Mouse (Mus musculus) kidney, postnatal 14 days (tissue): Measurements from ENCODE around the gene 2210011C24Rik.

ENCODE experiments used
- DNase-seq: peaks from one replicate; pipeline ENCODE4 v3.0.0; 2022; ENCODE audit warnings: mixed read lengths

2210011C24Rik gene

DNA sequence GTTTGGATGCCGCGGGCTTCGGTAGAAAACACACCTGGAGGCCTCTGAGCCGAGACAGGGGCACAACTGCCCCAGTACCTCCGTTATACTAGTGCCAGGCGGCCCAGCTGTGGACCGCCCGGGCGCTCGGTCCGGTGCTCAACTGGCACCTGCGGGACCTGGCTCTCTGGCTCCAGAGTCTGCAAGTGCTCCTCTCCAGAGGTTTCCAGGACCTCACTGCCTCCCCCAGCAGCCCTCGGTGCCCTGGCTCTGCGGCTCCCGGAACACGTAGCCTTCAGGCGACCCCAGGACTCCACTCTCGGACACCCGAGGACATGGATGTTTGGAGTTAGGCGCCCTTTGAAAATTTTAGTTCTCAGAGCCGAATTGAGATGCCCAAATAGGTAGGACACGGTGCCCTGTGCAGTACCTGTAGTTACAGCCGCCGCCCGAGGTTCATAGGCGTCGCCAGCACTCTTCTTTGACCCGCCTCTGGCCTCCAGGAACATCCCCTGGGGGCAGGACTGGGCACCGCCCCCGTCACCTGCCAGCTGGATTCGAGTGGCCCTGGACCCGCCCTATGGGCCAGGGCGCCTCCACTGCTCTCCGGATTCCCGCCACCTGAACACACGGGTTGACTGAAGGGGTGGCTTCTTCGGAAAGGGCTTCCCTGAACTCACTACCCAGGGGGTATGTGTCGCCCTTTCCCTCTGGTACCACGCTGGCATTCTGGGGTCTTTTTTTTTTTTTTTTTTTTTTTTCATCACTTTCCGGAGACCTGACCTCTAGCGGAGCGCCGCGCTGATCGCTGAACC lies at the start of gene 2210011C24Rik:
Gene 2210011C24Rik, minus strand, starts transcription at position 467 of the 794 bp plus-strand sequence.
- peak; percentile 85 for DNase-seq

DNA sequence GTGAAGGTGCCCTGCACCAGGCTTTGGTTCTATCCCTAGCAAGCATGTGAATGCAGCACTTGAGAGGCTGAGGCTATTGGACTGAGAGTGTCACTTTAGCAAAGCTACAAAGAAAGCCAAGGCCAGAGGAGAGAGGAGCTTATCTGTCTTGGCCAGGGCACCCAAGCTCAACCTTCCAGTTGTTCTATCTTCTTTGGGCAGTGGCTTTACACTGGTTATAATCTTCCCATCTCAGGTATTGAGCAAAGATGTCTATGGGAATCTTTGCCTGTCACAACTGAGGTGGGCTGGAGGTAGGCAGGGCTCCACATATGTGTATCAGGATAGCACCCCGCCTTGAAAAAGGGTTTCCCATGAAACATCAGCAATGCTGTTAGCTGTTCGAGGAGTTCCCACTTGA lies 48.3 kb upstream of the 2210011C24Rik start:
- DNase-seq, result no peak

DNA sequence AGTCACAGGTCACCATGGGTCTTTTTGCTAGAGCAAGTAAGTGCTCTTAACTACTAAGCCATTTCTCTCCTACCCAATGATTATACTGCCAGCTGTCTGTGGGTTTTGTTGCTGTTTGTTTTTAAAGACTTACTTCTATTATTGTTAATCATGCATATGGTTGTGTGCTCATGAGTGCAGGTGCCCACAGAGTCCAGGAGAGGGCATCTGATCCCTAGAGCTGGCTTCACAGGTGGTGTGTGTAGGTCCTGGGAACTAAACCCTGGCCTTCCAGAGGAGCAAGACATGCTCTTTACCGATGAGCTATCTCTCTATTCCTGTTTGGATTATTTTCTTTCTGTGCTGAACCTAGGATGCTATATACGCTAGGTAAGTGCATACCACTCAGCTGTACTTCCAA lies 47.3 kb upstream of the 2210011C24Rik start:
- no peak for DNase-seq

DNA sequence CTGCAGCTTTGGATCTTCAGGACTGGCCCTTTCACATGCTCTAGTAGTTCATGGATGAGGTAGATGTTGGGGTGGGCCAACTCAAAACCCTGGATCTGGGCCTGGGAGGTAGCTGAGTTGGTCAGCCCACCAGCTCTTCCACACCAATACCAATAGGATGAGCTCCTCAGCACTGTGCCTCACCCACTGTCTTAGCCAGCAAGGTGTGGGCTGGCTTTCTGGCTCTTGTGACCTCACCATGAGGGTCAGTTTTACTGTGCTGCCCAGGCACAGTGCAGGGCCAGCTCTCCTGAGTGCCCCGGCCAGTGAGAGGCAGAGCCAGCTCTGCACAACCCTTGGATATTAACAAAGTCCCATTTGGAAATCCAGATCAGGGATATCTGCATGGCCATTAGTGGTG lies 45.9 kb upstream of the 2210011C24Rik start:
- no peak for DNase-seq

DNA sequence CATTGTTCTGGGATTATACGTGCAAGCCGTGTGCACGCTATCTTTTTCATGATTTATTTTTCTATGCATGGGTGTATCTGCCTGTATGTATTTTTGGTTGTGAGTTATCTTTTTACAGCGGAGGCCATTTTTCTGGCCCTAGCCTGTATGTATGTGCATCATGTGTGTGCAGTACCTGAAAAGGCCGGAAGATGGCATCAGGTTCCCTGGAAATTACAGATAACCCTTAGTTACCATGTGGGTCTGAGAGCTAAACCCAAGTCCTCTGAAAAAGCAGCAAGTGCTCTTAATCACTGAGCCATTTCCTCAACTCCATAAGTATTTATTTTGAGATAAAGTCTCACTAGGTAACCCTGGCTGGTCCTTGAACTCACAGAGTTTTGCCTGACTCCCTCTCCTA lies 41.3 kb upstream of the 2210011C24Rik start:
- DNase-seq, result no peak

DNA sequence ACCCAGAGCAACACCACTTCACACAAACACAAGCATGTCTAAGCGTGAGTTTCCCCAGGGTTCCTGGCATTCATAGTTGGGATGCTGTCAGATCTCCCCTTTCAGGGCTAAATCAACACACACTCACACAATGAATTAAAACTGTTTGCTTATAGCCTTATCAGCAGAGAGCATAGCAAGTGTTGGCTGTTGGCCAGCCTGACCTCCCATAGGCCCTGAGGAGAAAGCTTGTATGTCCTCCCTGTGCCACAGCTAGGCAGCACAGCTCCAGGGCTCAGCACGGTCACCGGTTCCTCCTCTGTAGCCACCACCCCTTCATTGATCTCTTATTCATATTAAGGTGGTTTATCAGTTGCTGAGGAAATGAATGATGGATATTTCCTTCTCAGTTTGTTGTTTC lies 40.8 kb upstream of the 2210011C24Rik start:
- DNase-seq, result no peak

DNA sequence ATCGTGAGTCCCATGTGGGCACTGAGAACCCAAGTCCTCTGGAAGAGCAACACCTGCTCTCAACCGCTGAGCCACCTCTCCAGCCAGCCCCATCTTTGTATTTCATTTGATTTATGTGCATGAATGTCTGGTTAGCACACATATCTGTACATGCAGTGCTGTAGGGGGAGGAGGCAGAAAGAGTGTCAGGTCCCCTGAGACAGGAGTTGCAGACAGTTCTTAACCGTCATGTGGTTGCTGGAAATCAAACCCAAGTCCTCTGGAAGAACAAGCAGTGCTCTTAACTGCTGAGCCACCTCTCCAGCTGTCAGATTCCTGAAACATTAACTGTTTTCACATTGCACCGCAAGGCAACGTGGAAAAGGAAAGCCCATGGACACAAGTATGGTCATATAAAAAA lies 36.2 kb upstream of the 2210011C24Rik start:
- no peak for DNase-seq

DNA sequence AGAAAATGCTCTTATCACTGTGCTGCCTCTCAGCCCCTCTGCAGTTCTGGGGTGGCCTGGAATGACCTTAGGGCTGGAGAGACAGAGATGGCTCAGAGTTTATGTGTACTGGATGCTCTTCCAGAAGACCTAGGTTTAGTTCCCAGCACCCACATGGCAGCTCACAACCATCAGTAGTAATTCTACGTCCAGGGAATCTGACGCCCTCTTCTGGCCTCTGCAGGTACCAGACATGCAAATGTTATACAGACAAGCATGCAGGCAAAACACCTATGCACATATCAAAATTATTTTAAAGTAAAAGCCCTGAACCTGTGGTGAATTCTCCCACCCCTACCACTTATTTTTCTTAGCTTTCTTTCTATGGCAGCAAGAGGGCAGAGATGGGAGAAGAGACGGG lies 34.5 kb upstream of the 2210011C24Rik start:
- no peak for DNase-seq

DNA sequence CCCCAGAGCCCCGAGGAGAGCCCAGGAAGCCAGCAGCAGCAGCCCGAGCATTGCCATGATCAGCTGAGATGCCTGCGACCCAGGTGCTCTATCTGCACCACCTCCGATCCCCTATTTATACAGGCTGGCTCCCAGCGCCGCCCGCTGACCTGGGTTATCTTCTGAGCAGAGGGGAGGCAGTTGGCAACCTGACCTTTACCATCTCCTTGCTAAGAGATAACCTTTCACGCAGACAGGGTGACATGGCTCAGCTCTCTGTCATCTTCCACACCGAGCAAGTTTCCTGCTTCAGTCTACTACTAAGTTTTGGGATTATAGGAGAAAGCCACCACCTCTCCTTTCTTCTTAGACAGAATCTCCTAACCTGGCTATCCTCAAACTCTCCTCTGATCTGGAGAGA lies 32.9 kb upstream of the 2210011C24Rik start, which contains the start of gene Rln3:
Gene Rln3, minus strand, starts transcription at position 101 of the 400 bp plus-strand sequence.
- DNase-seq, result no peak

DNA sequence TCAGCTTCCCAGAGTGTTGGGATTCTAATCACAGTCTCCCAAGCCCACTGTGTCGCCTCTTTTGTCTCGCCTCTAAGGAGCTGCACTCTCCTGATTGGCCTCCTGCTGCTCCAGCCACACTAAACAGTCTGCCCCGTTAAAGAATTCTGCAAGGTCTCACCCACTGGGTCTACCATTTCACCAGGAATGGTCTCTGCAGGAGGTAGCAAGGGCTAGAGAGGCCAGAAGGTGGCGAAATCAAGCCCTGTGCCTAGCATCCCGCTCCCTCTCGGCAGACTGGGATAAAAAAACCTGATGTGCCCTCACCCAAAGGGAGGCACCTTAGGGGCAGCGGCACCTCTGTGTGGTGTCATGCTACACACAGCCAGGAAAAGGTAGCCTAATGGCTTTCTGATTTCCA lies 32.1 kb upstream of the 2210011C24Rik start:
- DNase-seq, result no peak

DNA sequence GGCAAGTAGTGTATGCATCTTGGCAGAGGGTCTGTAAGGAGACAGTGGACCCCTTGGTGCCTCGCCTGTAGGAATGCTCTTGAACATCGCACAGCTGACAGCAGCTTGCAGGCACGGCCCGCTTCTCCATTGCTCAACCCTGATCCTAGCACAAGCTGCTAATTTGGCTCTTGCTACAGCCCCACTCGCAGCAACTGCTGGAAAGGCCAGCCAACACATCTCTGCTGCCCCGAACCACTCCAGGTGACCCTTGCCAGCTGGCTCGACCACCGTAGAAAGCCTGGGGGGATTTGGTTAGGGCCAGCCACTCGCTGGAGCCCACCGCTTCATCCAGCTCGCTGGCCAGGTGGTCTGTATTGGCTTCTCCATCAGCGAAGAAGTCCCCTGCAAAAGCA lies 31.0 kb upstream of the 2210011C24Rik start:
- no peak for DNase-seq

DNA sequence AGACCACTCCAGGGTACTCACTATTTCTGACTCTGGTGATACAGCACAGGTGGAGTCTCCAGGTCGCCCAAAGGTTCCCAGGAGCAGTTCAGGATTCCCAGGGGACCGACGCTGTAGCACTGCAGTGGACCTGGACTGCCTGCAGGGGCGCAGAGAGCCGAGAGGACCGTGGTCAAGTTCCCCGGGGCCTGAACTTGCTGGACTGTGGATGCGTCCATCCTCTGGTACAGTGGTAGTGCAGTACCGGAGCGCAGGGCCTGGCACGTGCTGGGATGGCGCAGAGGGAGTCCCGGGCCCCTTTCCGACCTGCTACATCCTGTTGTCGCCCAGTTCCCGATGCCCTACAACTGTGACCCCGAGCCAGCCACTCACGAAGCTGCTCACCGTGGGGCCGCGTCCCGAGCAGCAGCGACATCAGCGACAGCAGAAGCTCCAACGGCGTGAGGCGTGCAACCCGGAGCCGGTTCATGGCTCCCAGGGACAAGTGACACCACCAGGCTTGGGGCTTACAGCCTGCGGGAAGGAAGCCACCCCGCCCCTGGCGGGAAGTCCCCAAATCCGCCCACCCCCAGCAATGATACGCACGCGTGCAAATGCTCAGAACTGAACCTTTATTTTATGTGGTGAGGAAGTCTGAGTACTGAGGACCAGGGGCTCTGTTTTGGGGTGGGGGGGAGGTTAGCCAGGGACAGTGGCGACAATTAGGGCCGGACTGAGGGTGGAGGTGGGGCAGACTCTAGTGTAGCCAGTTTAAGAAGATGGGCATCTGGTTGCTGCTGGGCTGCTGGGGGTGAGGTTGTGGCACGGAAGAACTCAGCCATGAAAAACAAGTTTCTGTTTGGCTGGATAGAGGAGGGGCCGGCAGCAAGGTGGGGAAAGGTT lies 30.3 kb upstream of the 2210011C24Rik start, which contains the start of gene Il27ra:
Gene Il27ra, minus strand, starts transcription at position 524 of the 882 bp plus-strand sequence.
- peak; percentile 79 for DNase-seq

DNA sequence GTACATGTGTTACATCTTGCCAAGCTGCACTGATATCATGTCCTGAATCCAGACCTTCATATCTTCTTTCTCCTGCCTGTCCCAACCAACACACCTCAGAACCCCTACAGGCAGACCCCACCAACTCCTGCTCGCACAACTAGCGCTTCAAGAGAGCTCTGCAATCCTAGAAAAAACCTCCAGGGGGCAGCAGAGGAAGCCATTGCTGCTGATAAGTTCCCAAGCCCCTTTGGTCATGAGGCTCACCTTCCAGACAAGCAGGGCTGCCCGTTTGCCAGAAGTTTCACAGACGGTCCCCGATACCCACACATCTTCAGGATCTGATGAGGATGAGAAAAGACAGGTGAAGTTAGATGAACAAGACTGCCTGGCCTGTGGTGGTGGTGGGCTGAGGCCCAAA lies 27.1 kb upstream of the 2210011C24Rik start:
- DNase-seq, result peak; percentile 84

DNA sequence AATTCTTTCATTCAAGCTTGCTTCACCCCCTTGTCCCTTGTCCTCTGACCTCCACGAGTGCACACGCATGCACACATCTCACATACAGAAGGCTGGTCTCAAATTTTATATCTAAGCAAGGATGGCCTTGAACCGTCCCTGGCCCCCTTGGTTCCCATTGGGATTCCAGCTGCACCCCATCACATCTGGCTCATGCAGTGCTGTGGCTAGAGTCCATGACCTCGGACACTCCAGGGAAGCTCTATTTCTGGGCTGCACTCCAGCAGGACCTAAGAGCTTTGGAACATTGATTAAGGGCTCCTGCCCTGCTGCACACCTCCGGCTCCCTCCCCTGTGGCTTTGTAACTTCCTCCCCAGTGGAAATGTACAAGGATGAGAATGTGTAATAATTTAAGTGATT lies 26.0 kb upstream of the 2210011C24Rik start:
- peak; percentile 51 for DNase-seq

DNA sequence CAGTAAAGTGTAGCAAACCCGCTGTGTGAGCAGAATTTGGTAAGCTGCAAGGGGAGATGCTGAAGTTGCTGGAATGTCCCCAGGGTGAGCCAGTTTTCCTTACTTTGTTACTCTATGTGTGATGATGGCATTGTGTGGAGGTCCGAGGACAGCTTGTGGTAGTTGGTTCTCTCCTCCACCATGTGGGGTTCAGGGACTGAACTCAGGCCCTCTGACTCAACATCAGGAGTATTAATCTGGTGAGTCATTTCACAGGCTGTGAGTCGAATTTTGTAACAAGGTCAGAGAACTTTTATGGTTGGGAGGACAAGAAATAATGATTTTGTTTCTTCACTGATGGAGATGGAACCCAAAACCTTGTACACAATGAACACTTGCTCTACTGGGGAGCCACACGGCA lies 20.8 kb upstream of the 2210011C24Rik start:
- no peak for DNase-seq

DNA sequence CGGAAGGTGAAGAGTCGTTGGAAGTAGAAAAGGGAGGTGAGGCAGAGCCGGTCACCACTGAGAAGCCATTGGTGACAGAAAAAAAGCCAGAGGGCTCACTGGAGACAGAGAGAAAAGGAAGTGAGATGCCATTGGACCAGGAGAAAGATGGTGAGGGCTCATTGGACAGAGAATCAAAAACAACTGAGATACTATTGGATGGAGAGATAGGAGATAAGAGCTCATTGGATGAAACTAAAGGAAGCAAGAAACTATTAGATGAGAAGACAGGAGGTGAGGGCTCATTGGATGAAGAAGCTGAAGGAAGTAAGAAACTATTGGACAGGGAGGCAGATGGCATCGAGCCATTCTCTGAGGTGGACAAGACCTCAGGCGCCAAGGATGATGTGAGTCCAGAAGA lies 17.3 kb upstream of the 2210011C24Rik start:
- no peak for DNase-seq

DNA sequence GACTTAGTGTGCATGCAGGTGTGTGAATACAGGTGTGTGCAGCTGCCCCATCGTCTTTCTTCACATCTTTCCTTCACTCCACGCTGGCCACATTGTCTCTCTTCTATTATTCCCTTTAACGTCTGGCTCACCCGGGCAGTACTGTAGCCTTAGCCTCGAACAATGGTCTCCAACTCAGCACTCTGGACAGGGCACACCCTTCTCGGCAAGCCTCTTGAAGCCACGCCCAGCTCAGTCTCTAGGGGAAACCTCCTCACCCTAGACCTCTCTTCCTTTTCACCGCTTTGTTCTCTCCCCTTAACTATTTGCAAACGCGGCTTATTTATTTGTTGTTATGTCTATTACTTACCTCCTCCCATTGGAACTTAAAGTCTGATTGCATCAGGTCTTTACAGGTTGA lies 15.5 kb upstream of the 2210011C24Rik start:
- DNase-seq, result no peak

DNA sequence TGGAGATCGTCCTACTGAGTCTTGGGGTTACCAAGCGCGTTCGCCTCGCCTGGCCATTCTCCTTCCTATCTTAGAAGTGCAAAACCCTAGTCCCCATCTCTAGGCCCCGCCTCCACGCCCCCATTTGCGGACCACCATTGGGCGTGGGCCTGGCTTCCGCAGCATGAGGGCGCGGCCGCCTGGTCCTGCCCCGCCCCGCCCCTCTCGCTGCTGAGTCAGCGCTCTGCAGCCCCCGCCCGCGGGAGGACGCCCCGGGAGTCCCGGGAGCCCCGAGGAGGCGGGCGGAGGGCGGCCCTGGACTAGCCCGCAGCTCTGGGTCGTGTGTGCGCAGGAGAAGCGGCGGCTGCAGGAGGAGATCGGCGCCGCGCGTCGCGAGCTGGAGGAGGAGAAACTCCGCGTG lies 13.9 kb upstream of the 2210011C24Rik start:
- DNase-seq, result peak; percentile 69

DNA sequence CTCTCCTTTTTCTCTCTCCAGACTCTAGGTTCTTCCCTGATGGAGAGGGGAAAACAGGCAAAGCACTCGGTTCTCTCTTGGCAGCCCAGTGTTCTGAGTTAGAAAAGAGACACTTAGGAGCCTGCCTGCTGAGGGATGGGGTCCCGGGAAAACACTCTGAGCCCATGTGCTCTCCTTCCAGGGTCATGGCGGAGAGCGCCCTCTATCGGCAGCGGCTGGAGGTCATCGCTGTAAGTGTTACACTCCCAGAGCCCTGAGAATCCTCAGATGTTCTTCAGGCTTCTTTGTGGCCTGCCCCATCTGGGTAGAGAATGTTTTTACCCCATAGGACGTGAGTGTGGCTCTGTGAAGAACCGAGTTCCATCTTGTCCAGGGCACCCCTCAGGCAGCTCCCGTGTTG lies 12.2 kb upstream of the 2210011C24Rik start:
- DNase-seq, result peak; percentile 78

DNA sequence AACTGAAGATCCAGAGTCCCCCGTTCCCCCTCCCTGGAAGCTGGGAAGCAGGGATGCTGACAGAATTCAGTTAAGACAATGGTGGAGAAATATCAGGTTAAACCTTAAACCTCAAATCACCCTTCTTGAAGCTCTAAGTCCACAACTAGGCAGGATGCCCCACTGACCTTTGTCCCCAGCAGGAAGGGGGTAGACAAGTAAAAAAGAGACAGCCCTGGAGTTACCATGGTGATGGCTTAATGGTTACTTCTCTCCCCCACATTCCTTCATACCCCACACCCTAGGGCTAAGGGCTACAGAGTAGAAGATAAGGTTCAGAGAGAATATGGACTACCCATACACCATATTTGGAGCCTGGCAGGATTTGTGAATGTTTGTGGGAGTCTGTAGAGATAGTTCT lies 11.7 kb upstream of the 2210011C24Rik start:
- DNase-seq, result peak; percentile 82

DNA sequence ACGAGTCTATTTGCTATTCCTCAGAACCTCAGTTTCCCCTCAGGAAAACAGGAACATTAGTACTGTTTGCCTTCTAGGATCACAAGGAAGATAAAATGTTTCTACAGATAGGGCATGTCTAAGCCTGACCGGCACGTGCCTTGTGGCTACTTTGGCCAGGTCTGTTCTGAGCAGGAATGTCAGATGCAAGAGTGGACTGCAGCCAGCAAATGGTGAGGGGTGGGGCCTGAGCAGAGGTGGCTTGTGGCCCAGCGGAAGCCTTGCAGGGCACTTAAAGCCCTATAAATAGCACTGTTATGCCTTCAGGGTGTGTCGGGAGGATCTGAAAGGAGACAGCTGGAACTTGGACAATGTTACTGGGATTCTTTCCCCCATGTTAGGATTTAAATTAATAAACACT lies 11.1 kb upstream of the 2210011C24Rik start:
- peak; percentile 88 for DNase-seq

DNA sequence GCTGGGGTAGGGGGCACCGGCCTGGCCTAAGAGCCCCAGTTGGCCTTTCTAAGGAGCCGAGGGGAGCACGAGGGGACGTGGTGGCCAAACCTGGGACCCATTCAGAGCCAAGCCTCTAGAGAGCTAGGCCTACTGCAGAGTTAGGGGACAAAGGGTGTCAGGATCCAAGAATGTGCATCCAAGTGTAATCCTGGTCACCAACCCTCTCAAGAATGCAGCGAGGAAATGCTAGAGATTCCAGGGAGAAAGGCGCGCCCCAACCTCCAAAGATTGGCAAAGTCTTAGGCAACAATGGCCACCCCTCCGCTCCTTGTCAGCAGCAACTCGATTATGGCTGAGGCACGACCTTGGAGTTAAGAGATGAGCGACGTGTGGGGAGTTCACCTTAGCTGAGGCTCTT lies 9.6 kb upstream of the 2210011C24Rik start:
- DNase-seq, result no peak

DNA sequence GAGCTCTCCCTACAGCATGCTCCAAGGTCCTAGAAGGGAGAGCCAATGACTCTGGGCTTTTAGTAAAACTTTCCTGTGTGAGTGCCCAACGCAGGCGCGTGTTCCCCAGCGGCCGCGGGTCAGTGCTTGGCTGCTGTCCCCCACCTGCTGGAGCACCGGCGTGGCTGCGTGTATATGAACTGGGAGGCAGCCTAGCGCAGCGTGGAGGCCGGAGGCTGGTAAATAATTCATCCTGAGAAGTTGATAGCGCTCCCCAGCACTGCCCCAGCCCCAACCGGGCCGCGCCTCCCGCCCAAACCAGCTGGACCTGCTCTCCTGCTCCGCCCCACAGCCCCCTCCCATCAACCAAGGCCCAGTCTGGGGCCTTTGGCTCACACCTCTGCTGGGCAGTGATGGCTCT lies 9.1 kb upstream of the 2210011C24Rik start, which contains the start of gene Palm3:
Gene Palm3, plus strand, starts transcription at position 376 of the 400 bp plus-strand sequence.
- peak; percentile 89 for DNase-seq

DNA sequence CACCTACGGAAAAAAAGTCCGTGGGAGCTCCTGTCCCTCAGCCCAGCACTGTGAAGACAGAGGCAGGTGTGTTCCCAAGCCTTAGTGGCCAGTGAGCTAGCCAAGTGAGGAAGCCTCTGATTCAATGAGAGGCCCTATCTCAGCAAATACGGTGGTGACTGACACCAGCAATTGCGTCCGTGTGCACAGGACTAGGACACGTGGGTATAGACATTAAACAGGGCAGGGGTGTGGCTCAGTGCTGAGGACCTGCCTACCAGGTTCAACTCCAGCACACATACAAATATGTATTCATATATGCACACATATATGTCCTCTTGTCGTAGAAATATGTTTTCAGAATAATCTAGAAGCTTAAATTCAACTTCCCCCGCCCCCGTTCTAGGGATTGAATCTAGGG lies 7.8 kb upstream of the 2210011C24Rik start:
- DNase-seq, result no peak
